Mouse (Mus musculus) embryonic facial prominence, embryonic 14.5 days (tissue): Measurements from ENCODE around the gene Mageb1. TPM values are rescaled to one million over a fixed set of nuclear protein-coding genes. Genes with fewer than 3 reads are reported as not detected.
"Not testable (repeated sequence)": the region's sequence is repeated elsewhere in the genome, so short reads cannot be mapped to it uniquely, and the experiment has no call there.

ENCODE experiments used
- ATAC-seq: fragments of 200-750 bp; cut with Nextera tagmentation; 2 replicates; pipeline ENCODE4 v1.8.0; 2017; ENCODE audit warnings: low read depth, moderate number of reproducible peaks, moderate TSS enrichment
- DNase-seq: peaks from one replicate; pipeline ENCODE4 v3.0.0-alpha.2; 2015; ENCODE audit warnings: low spot score
- H3K27ac ChIP-seq: fragments of 300-500 bp; sonication (generic); replicated peaks from 2 replicates; pipeline ENCODE4 v1.5.1; 2014; ENCODE audit warnings: low read depth, mild to moderate bottlenecking, low read length, moderate library complexity
- H3K27me3 ChIP-seq: fragments of 300-500 bp; sonication (generic); replicated peaks from 2 replicates; pipeline ENCODE4 v1.6.1; 2014; ENCODE audit warnings: low read length; ENCODE audit not compliant: control insufficient read depth, insufficient read depth
- H3K36me3 ChIP-seq: fragments of 300-500 bp; sonication (generic); 2 replicates; pipeline ENCODE4 v1.6.1; 2014; ENCODE audit warnings: low read length, mixed read lengths; ENCODE audit not compliant: control insufficient read depth, insufficient read depth
- H3K4me1 ChIP-seq: fragments of 300-500 bp; sonication (generic); 2 replicates; pipeline ENCODE4 v1.6.1; 2014; ENCODE audit warnings: antibody characterized with exemption, low read length; ENCODE audit not compliant: control insufficient read depth, insufficient read depth
- H3K4me2 ChIP-seq: fragments of 300-500 bp; sonication (generic); 2 replicates; pipeline ENCODE4 v1.6.1; 2014; ENCODE audit warnings: low read depth, mild to moderate bottlenecking, low read length, moderate library complexity, mixed read lengths
- H3K4me3 ChIP-seq: fragments of 300-500 bp; sonication (generic); 2 replicates; pipeline ENCODE4 v1.5.1; 2014; ENCODE audit warnings: low read depth, mild to moderate bottlenecking, low read length
- H3K9ac ChIP-seq: fragments of 300-500 bp; sonication (generic); 2 replicates; pipeline ENCODE4 v1.6.1; 2014; ENCODE audit warnings: low read depth, mild to moderate bottlenecking, low read length, moderate library complexity, mixed read lengths
- H3K9me3 ChIP-seq: fragments of 300-500 bp; sonication (generic); 2 replicates; pipeline ENCODE4 v1.6.1; 2016; ENCODE audit warnings: low read length; ENCODE audit not compliant: control insufficient read depth
- WGBS: fragments of 180-500 bp; shearing (Covaris S2); extraction: QIAGEN DNeasy Blood & Tissue Kit; methylation state at CpG from one replicate; pipeline ENCODE4 v1.1.7; 2014; 5-methylcytosine and 5-hydroxymethylcytosine counted together
- polyA plus RNA-seq: library from polyadenylated mRNA; unstranded; fragments of >200 nt; fragmentation: Nextera tagmentation; extraction: Ambion mirVana; gene quantifications from 2 replicates; pipeline ENCODE4 v1.2.1, GENCODE M21; 2014

The Mageb1 gene
- polyA plus RNA-seq = not detected in 2 replicates

GRCm38 (mm10) chrX:92016233-92016632 is at the start of gene Mageb1:
Mageb1 (minus strand) TSS chrX:92016333.
- H3K27ac ChIP-seq = not testable (repeated sequence)

More at GRCm38 (mm10) chrX:92016233-92016632, at the start of gene Mageb1:
- not testable (repeated sequence) for H3K36me3 ChIP-seq, H3K27me3 ChIP-seq, H3K4me3 ChIP-seq, H3K4me1 ChIP-seq, H3K4me2 ChIP-seq, H3K9me3 ChIP-seq, H3K9ac ChIP-seq, ATAC-seq, DNase-seq
- 50% methylated on average over 1 of the region's 1 CpGs for WGBS

Other genes with a start within 250 kb of the Mageb1 start
- not detected in 2 replicates for gene Mageb5, start 233.3 kb downstream of the Mageb1 start, polyA plus RNA-seq